Mouse (Mus musculus) large intestine, adult 2 months (tissue): Measurements from ENCODE around the gene Kcnt2. TPM values are rescaled to one million over a fixed set of nuclear protein-coding genes. Genes with fewer than 3 reads are reported as not detected.

Experiments used
- DNase-seq: peaks from one replicate; pipeline ENCODE4 v3.0.0-alpha.2; 2012; ENCODE audit warnings: low read depth, low spot score
- WGBS: fragments of 180-500 bp; shearing (Covaris S2); methylation state at CpG from one replicate; pipeline ENCODE4 v1.1.7; 2018; 5-methylcytosine and 5-hydroxymethylcytosine counted together
- polyA plus RNA-seq: library from polyadenylated mRNA; depleted of rRNA; stranded (reverse); fragments of >200 nt; gene quantifications from 2 replicates; pipeline ENCODE4 v1.2.3, GENCODE M21; 2012; rRNA removed

Gene Kcnt2
- 0.06 and 0.12 TPM in 2 replicates for polyA plus RNA-seq

GRCm38 (mm10) chr1:140245876-140246597 lies at the start of gene Kcnt2:
Gene Kcnt2 (plus strand): TSS chr1:140246158.
- WGBS = 5% methylated on average over 21 of the region's 21 CpGs

GRCm38 (mm10) chr1:140205329-140205728 lies 40.6 kb upstream of the Kcnt2 start:
- DNase-seq = no peak
- WGBS = 54% methylated on average over 2 of the region's 2 CpGs

More at GRCm38 (mm10) chr1:140245876-140246597, at the start of gene Kcnt2:
- DNase-seq = no peak

- DNase-seq = no peak
- WGBS = 64% methylated on average over 3 of the region's 3 CpGs
Measured at GRCm38 (mm10) chr1:140225221-140225620, 20.7 kb upstream of the Kcnt2 start.

GRCm38 (mm10) chr1:140226673-140227072 lies 19.3 kb upstream of the Kcnt2 start:
- DNase-seq = no peak
- WGBS = 33% methylated on average over 8 of the region's 8 CpGs

GRCm38 (mm10) chr1:140245465-140245864 lies 493 bp upstream of the Kcnt2 start:
- no peak for DNase-seq
- 4% methylated on average over 17 of the region's 17 CpGs for WGBS

GRCm38 (mm10) chr1:140264696-140265095 lies 18.7 kb downstream of the Kcnt2 start:
- WGBS = 27% methylated on average over 3 of the region's 3 CpGs

GRCm38 (mm10) chr1:140266047-140266446 lies 20.1 kb downstream of the Kcnt2 start:
- 68% methylated on average over 5 of the region's 5 CpGs for WGBS
- DNase-seq = no peak

More at GRCm38 (mm10) chr1:140264696-140265095, 18.7 kb downstream of the Kcnt2 start:
- DNase-seq = no peak

- WGBS = 43% methylated on average over 8 of the region's 8 CpGs
- no peak for DNase-seq
Measured at GRCm38 (mm10) chr1:140266643-140267286, 20.8 kb downstream of the Kcnt2 start.

GRCm38 (mm10) chr1:140267288-140267687 lies 21.3 kb downstream of the Kcnt2 start:
- DNase-seq = no peak
- 48% methylated on average over 2 of the region's 2 CpGs for WGBS

GRCm38 (mm10) chr1:140273624-140274023 lies 27.7 kb downstream of the Kcnt2 start:
- WGBS = 78% methylated on average over 3 of the region's 3 CpGs
- no peak for DNase-seq

GRCm38 (mm10) chr1:140275813-140276212 lies 29.9 kb downstream of the Kcnt2 start:
- DNase-seq = no peak

- DNase-seq = no peak
- 79% methylated on average over 3 of the region's 3 CpGs for WGBS
Measured at GRCm38 (mm10) chr1:140293140-140293539, 47.2 kb downstream of the Kcnt2 start.

GRCm38 (mm10) chr1:140295482-140295881 lies 49.5 kb downstream of the Kcnt2 start:
- no peak for DNase-seq

- no peak for DNase-seq
- 94% methylated on average over 1 of the region's 1 CpGs for WGBS
Measured at GRCm38 (mm10) chr1:140304244-140304643, 58.3 kb downstream of the Kcnt2 start.

GRCm38 (mm10) chr1:140305344-140305743 lies 59.4 kb downstream of the Kcnt2 start:
- DNase-seq = no peak

GRCm38 (mm10) chr1:140306339-140306738 lies 60.4 kb downstream of the Kcnt2 start:
- no peak for DNase-seq
- 46% methylated on average over 2 of the region's 2 CpGs for WGBS

GRCm38 (mm10) chr1:140310739-140311138 lies 64.8 kb downstream of the Kcnt2 start:
- DNase-seq = no peak
- 73% methylated on average over 2 of the region's 2 CpGs for WGBS

- WGBS = 82% methylated on average over 3 of the region's 3 CpGs
- no peak for DNase-seq
Measured at GRCm38 (mm10) chr1:140325088-140325487, 79.1 kb downstream of the Kcnt2 start.

- 67% methylated on average over 3 of the region's 3 CpGs for WGBS
- no peak for DNase-seq
Measured at GRCm38 (mm10) chr1:140326709-140327108, 80.8 kb downstream of the Kcnt2 start.

GRCm38 (mm10) chr1:140333702-140334101 lies 87.7 kb downstream of the Kcnt2 start:
- WGBS = 69% methylated on average over 3 of the region's 3 CpGs

GRCm38 (mm10) chr1:140338417-140338816 lies 92.5 kb downstream of the Kcnt2 start:
- no peak for DNase-seq

More at GRCm38 (mm10) chr1:140333702-140334101, 87.7 kb downstream of the Kcnt2 start:
- no peak for DNase-seq
